Mouse (Mus musculus) liver, embryonic 14.5 days (tissue): ENCODE measurements around the gene Cenpa.
"Not testable (repeated sequence)": the region's sequence is repeated elsewhere in the genome, so short reads cannot be mapped to it uniquely, and the experiment has no call there.

ENCODE experiments used
- CTCF ChIP-seq: IDR thresholded peaks from 2 replicates; pipeline ENCODE4 v1.5.1; 2016; ENCODE audit warnings: antibody characterized with exemption, low read depth, control low read depth
- EP300 ChIP-seq: IDR thresholded peaks from 2 replicates; pipeline ENCODE4 v1.6.1; 2016; ENCODE audit warnings: antibody characterized with exemption, low read depth

DNA sequence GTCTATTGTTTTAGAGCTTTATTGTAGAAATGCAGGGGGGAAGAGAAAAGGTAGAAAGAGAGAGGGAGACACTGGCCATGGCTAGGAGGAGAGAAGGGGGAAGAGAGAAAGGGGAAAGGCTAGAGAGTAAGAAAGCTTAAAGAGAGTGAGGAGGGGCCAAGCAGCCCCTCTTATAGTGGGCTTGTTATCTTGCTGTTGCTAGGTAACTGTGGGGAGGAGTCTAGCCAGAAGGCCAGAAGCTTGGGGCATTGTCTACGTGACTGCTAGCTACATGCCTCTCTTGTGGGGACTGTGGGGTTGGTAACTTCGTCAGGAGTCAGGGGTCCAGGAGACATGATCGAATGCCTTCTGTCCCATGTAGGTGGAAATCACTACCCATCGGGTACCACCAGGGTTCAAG is 34.8 kb downstream of the Cenpa start:
- TF ChIP-seq CTCF, EP300: not testable (repeated sequence)
